Comparison of ENCODE assay signal across 9 mouse cellular contexts in the genomic region with DNA sequence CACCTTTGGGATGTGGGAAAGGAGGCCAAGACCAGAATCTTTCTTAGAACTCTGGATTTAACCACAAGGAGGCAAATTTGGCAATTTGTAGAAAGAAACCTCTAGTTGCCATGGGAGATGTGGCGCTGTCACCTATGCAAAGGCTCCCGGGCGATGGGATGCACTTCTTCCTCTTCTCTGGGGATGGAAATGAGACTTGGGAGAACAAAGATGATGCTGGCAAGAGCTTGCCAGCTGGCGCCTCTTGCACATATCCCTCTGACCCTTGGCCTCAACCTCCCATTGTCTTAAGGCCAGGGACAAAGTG. TPM values are rescaled to one million over a fixed set of nuclear protein-coding genes. Genes with fewer than 3 reads are reported as not detected.
DNase-seq lines count a peak whose midpoint lies in the region; ATAC-seq and TF ChIP-seq lines count a peak whose summit lies in the region.
"Had no signal": no experiment of that assay in that cellular context is flagged by ENCODE, and none has a peak within 500 bp of the region (broad histone marks: within the 10 kb centered on the region; RNA-seq: fewer than 3 reads in every experiment).

No protein-coding gene starts in this region.

- peaks cover 2% of the 10 kb centered on the region; the same call in 1 of the 2 replicates for H3K27me3 ChIP-seq in lung, postnatal 0 days (replicated peaks; ENCODE audit: insufficient read depth, low read length)
- no peaks in the 10 kb centered on the region for H3K27me3 ChIP-seq in forebrain, embryonic 14.5 days (replicated peaks; ENCODE audit: control insufficient read depth, insufficient read depth, low read length)
- peaks cover 25% of the 10 kb centered on the region for H3K27me3 ChIP-seq in liver, embryonic 13.5 days
- H3K27me3 ChIP-seq in stomach, embryonic 16.5 days (ENCODE audit: control insufficient read depth, insufficient read depth, low read length): peaks cover 7% of the 10 kb centered on the region; the same call in 1 of the 2 replicates
- no peaks in the 10 kb centered on the region for H3K27me3 ChIP-seq in thymus, adult 2 months (ENCODE audit: control insufficient read depth, insufficient read depth, low read length)

- H3K4me1 ChIP-seq in lung, postnatal 0 days (ENCODE audit: insufficient read depth, low read depth, low read length): no peaks in the 10 kb centered on the region
- 0 out of 2 replicates have a peak, but pooled peaks cover 4% of the 10 kb centered on the region for H3K4me1 ChIP-seq in forebrain, embryonic 14.5 days (ENCODE audit: control insufficient read depth, insufficient read depth, low read length)
- no peaks in the 10 kb centered on the region for H3K4me1 ChIP-seq in liver, embryonic 13.5 days (replicated peaks)
- H3K4me1 ChIP-seq in stomach, embryonic 16.5 days (ENCODE audit: control insufficient read depth, insufficient read depth, low read length): peaks cover 4% of the 10 kb centered on the region; the same call in 1 of the 2 replicates
- H3K4me1 ChIP-seq in thymus, adult 2 months (replicated peaks; ENCODE audit: control insufficient read depth, insufficient read depth, low read length): no peaks in the 10 kb centered on the region
- H3K4me1 ChIP-seq: liver, embryonic 15.5 days had no signal

- 30% methylated on average over 4 of the region's 4 CpGs for WGBS in lung, postnatal 0 days
- 4% methylated on average over 4 of the region's 4 CpGs for WGBS in forebrain, embryonic 14.5 days
- 14% methylated on average over 4 of the region's 4 CpGs for WGBS in liver, embryonic 13.5 days (ENCODE audit: insufficient replicate concordance)
- WGBS in stomach, embryonic 16.5 days: 25% methylated on average over 4 of the region's 4 CpGs
- WGBS in thymus, adult 2 months: 25% methylated on average over 4 of the region's 4 CpGs

- no peak overlapping the region for H3K27ac ChIP-seq in lung, postnatal 0 days (ENCODE audit: low read length)
- 0 out of 2 replicates have a peak overlapping the region, but pooled peaks have one; percentile 58 for H3K27ac ChIP-seq in forebrain, embryonic 14.5 days (ENCODE audit: low read depth, low read length)
- H3K27ac ChIP-seq in liver, embryonic 13.5 days: no peak overlapping the region
- H3K27ac ChIP-seq in stomach, embryonic 16.5 days (ENCODE audit: low read length): no peak overlapping the region
- H3K27ac ChIP-seq in thymus, adult 2 months (ENCODE audit: control insufficient read depth, insufficient read depth, low read length): no peak overlapping the region
- H3K27ac ChIP-seq: liver, embryonic 15.5 days had no signal

- peak overlapping the region; percentile 40; the same call in 1 of the 2 replicates for H3K4me3 ChIP-seq in lung, postnatal 0 days (ENCODE audit: low read depth, low read length)
- H3K4me3 ChIP-seq in forebrain, embryonic 14.5 days (ENCODE audit: low read depth, low read length): peak overlapping the region; percentile 67
- H3K4me3 ChIP-seq in liver, embryonic 13.5 days (replicated peaks): peak overlapping the region; percentile 43
- H3K4me3 ChIP-seq in stomach, embryonic 16.5 days (replicated peaks; ENCODE audit: low read length): peak overlapping the region; percentile 57
- no peak overlapping the region for H3K4me3 ChIP-seq in thymus, adult 2 months (ENCODE audit: control insufficient read depth, insufficient read depth, low read length)

- H3K36me3 ChIP-seq in lung, postnatal 0 days (ENCODE audit: insufficient read depth, low read length): no peaks in the 10 kb centered on the region
- no peaks in the 10 kb centered on the region for H3K36me3 ChIP-seq in forebrain, embryonic 14.5 days (ENCODE audit: control insufficient read depth, insufficient read depth, low read length)
- H3K36me3 ChIP-seq in liver, embryonic 13.5 days: no peaks in the 10 kb centered on the region
- no peaks in the 10 kb centered on the region for H3K36me3 ChIP-seq in stomach, embryonic 16.5 days (ENCODE audit: control insufficient read depth, insufficient read depth, low read length)
- no peaks in the 10 kb centered on the region for H3K36me3 ChIP-seq in thymus, adult 2 months (ENCODE audit: control insufficient read depth, insufficient read depth, low read length)
- H3K36me3 ChIP-seq: liver, embryonic 15.5 days had no signal

- no peak for TF ChIP-seq CTCF in lung, postnatal 0 days (IDR thresholded peaks at IDR 0.05)
- TF ChIP-seq CTCF in thymus, adult 2 months (IDR thresholded peaks at IDR 0.05; ENCODE audit: borderline replicate concordance, control insufficient read depth, extremely low read depth, insufficient read depth, low read length, poor library complexity): no peak

- no peak overlapping the region for H3K9ac ChIP-seq in lung, postnatal 0 days (replicated peaks; ENCODE audit: low read depth)
- peak overlapping the region; percentile 77 for H3K9ac ChIP-seq in forebrain, embryonic 14.5 days (ENCODE audit: low read length)
- no peak overlapping the region for H3K9ac ChIP-seq in liver, embryonic 13.5 days
- H3K9ac ChIP-seq in stomach, embryonic 16.5 days (ENCODE audit: low read length): peak overlapping the region; percentile 70
- H3K9ac ChIP-seq: liver, embryonic 15.5 days had no signal

- no peak for TF ChIP-seq POLR2A in thymus, adult 2 months (IDR thresholded peaks at IDR 0.05; ENCODE audit: control insufficient read depth, extremely low read depth, insufficient read depth, low read length, poor library complexity)

- peak overlapping the region; percentile 82 for H3K4me2 ChIP-seq in lung, postnatal 0 days (replicated peaks; ENCODE audit: low read depth, low read length)
- peak overlapping the region; percentile 70 for H3K4me2 ChIP-seq in forebrain, embryonic 14.5 days (ENCODE audit: low read length)
- H3K4me2 ChIP-seq in liver, embryonic 13.5 days: peak overlapping the region; percentile 57
- peak overlapping the region; percentile 84 for H3K4me2 ChIP-seq in stomach, embryonic 16.5 days (ENCODE audit: low read depth, low read length)

- no peaks in the 10 kb centered on the region for H3K9me3 ChIP-seq in lung, postnatal 0 days (ENCODE audit: low read length)
- no peaks in the 10 kb centered on the region for H3K9me3 ChIP-seq in forebrain, embryonic 14.5 days (replicated peaks; ENCODE audit: control insufficient read depth, low read length)
- H3K9me3 ChIP-seq in liver, embryonic 13.5 days (replicated peaks): no peaks in the 10 kb centered on the region
- no peaks in the 10 kb centered on the region; the same call in 1 of the 2 replicates for H3K9me3 ChIP-seq in stomach, embryonic 16.5 days (replicated peaks; ENCODE audit: control insufficient read depth, low read length)
- H3K9me3 ChIP-seq: liver, embryonic 15.5 days had no signal

- no peak for TF ChIP-seq EP300 in lung, postnatal 0 days (IDR thresholded peaks at IDR 0.05)

- no peak for DNase-seq in lung, postnatal 0 days (ENCODE audit: low spot score)
- no peak for DNase-seq in lung, postnatal 10 days
- DNase-seq in forebrain, embryonic 14.5 days (ENCODE audit: low spot score): peak; percentile 46
- no peak for DNase-seq in liver, embryonic 13.5 days
- DNase-seq in layer of hippocampus, postnatal 10 days (ENCODE audit: low spot score in 2 of 2): no peak
- DNase-seq in frontal cortex, postnatal 36 days (ENCODE audit: low spot score in 2 of 2): no peak
- no peak for DNase-seq in thymus, adult 2 months

- no peak for ATAC-seq in lung, postnatal 0 days
- ATAC-seq in forebrain, embryonic 14.5 days: peak; percentile 4; the same call in 1 of the 2 replicates
- no peak for ATAC-seq in liver, embryonic 13.5 days (ENCODE audit: low read depth)
- no peak for ATAC-seq in stomach, embryonic 16.5 days (ENCODE audit: insufficient read depth, low FRiP score)

RNA-seq across cellular contexts. Expression of a gene that starts 0.7 kb away (rescaled TPM):
- polyA plus RNA-seq in lung, postnatal 0 days (2015; fragmentation: Nextera tagmentation; extraction: Ambion mirVana): 0.17 and 0.40 TPM in 2 replicates
- polyA plus RNA-seq in forebrain, embryonic 14.5 days (2014; fragmentation: Nextera tagmentation; extraction: Ambion mirVana): 2.0 and 5.4 TPM in 2 replicates
- not detected in 2 replicates for polyA plus RNA-seq in liver, embryonic 13.5 days (2015; fragmentation: Nextera tagmentation; extraction: Ambion mirVana)
- polyA plus RNA-seq in stomach, embryonic 16.5 days (2015; fragmentation: Nextera tagmentation; extraction: Ambion mirVana): 3.1 and 3.2 TPM in 2 replicates
- total RNA-seq in layer of hippocampus, postnatal 10 days (2021): 10 to 100 TPM; 71.4 to 78.7 TPM
- polyA plus RNA-seq in thymus, adult 2 months (2012; rRNA removed): 0.61 and 0.66 TPM in 2 replicates

Comparison
In these comparisons a context has a peak if more than half of its experiments do, and no peak if none do; other contexts are left out.
1. H3K9ac ChIP-seq: peak in forebrain, embryonic 14.5 days (single experiment) and stomach, embryonic 16.5 days (single experiment); none in lung, postnatal 0 days (single experiment) and liver, embryonic 13.5 days (single experiment).
2. Peak in every context shown above with its lines, with median percentiles within 50 percentile points of each other: H3K4me2 ChIP-seq.